Mouse (Mus musculus) forelimb bud, embryonic 11.5 days (tissue): ENCODE measurements around the gene Gm9603.
"Not testable (repeated sequence)": the region's sequence is repeated elsewhere in the genome, so short reads cannot be mapped to it uniquely, and the experiment has no call there.

Experiments
- DNase-seq: peaks from one replicate; pipeline ENCODE4 v3.0.0-alpha.2; 2012; ENCODE audit warnings: low read depth, low spot score

The Gm9603 gene

DNA sequence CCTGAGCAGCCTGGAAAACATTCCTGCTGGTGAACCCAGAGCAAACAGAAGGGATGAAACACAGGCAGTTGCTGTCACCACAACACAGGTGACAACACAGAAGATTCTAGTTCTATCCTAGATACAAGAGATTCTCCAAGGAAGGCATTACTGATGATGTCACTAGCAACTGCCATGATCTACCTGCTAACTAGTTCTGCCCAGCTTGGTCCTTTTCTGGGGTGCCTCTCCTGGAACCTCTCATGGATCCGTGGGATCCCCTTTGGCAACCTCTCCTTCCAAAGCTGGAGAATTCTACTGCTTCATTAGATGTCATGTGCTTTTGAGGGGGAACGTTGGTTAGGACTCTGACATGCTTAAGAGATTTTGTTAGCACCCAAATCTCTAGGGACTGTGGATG, at the start of gene Gm9603:
Gene Gm9603 (minus strand): TSS at position 101 of the 400 bp plus-strand sequence.
- not testable (repeated sequence) for DNase-seq

GRCm38 (mm10) chr14:5632928-5633327, 54.3 kb downstream of the Gm9603 start, which contains the start of gene Gm8265:
Gene Gm8265, minus strand, starts transcription at chr14:5633028.
- DNase-seq = not testable (repeated sequence)
